Mouse (Mus musculus) olfactory bulb, adult 2 months (tissue): Measurements from ENCODE around the gene Gm6993.

Source experiments
- CTCF ChIP-seq: fragments of 200-500 bp; IDR thresholded peaks from 2 replicates; pipeline ENCODE4 v1.5.1; 2012; ENCODE audit warnings: low read depth, mild to moderate bottlenecking, low read length, moderate library complexity; ENCODE audit not compliant: insufficient read depth
- POLR2A ChIP-seq: fragments of 200-500 bp; IDR thresholded peaks from 2 replicates; pipeline ENCODE4 v1.6.1; 2012; ENCODE audit warnings: mild to moderate bottlenecking, low read depth, low read length, moderate library complexity; ENCODE audit not compliant: insufficient read depth

DNA sequence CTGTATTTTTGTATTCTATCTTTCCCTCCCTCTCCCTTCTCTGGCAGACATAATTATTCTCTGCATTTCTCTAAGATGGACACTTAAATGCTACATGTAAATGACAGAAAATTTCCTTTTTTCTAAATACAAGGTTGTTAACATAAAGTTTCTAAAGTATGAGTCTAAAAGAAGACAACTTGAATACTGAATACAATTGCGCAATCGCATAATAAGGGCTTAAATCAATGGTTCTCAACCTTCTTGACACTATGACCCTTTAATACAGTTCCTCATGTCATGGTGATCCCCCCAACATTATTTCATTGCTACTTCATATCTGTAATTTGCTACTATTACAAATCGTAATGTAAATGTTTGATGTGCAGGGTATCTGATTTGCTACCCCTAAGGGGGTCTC lies 35.7 kb upstream of the Gm6993 start:
- no peak for TF ChIP-seq CTCF
- TF ChIP-seq POLR2A: no peak
